Mouse (Mus musculus) spleen, embryonic (tissue): ENCODE measurements around the gene Olfr122.

Source experiments
- CTCF ChIA-PET: fragments of 350-600 bp; sonication (Branson Sonifier 250); formaldehyde crosslinking; loops from one replicate; lab custom pipeline; 2022; lab: Charles Lee

Gene Olfr122

GRCm38 (mm10) chr17:37768307-37768706 lies at the start of gene Olfr122:
Gene Olfr122, plus strand, starts transcription at chr17:37768607.
- CTCF ChIA-PET = no interaction called here

GRCm38 (mm10) chr17:37721508-37721907 lies 46.9 kb upstream of the Olfr122 start, which contains the start of gene Olfr120:
Gene Olfr120, plus strand, starts transcription at chr17:37721808.
- CTCF ChIA-PET = no interaction called here

DNA sequence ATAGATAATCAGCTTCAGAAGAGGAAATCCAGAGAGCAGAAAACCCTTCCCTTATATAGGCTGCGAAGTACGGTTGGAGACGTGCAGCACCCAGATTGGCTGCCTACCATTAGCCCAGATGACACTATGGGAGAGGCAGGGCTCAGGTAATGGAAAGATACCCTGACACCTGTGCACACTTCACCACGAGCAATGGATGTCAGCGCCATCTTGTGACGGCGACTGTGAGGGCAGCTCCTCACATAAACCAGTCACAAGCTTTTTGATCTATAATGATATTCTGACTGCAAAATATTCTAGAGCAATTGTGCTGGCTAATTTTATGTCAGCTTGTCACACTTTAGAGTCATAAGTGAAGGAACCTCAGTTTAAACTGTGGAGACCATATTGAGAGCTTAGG lies 30.3 kb upstream of the Olfr122 start:
- CTCF ChIA-PET = no interaction called here

DNA sequence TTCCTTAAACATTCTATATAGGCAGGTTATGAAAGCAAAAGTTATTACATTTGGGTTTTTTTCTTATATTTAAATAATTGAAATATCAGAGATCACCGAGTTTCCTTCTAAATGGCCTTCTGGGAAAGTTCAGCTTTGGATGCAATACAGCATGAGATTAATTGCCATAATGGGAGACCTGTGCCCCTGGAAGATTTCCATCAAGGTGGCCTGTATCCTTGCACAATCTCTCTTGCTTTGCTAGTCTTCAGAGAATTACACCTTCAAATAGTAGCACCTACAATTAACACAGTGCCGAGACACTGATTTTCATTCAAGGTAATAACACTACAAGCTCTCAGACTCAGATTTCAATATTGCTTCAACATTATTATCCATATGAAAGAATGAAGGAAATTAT lies 24.8 kb downstream of the Olfr122 start, which contains the start of gene Olfr123:
Gene Olfr123 (plus strand): TSS at position 301 of the 400 bp plus-strand sequence.
- CTCF ChIA-PET = no interaction called here

GRCm38 (mm10) chr17:37799588-37799987 lies 31.2 kb downstream of the Olfr122 start, which contains the start of gene Olfr124:
Gene Olfr124, plus strand, starts transcription at chr17:37799888.
- CTCF ChIA-PET = no interaction called here
